Mouse (Mus musculus): Measurements from ENCODE around the gene St8sia6. TPM values are rescaled to one million over a fixed set of nuclear protein-coding genes. Genes with fewer than 3 reads are reported as not detected.

The St8sia6 gene
- polyA plus RNA-seq (2017; shearing (Covaris generic)): 10 to 100 TPM; 50.0 to 81.6 TPM

DNA sequence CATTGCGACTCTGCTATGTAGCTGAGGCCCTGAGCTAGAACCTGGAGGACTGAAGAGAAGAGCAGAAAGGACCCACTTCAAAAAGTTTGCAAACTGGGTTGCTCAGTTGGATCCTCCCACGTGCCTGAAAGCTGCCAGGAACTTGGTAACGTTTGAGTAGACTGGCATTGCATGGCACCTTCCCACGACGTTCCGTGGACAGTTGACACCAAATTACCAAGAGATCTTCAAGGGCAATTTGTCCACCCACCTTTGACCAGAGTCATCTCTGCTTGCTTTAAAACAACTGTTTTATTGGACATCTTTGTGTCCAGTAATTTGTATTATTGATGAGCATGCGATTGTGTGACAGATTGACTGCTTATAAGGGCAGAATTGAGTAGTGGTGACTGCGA lies at the start of gene St8sia6:
TSS of gene St8sia6 (minus strand) at position 96 of the 395 bp plus-strand sequence.

Other genes with a start within 250 kb of the St8sia6 start
- gene Trdmt1, start 249.4 kb downstream of the St8sia6 start, polyA plus RNA-seq (2017; shearing (Covaris generic)): 10 to 100 TPM; 11.8 to 15.6 TPM
- 100 to 1,000 TPM; 433 to 496 TPM for gene Vim, start 220.1 kb downstream of the St8sia6 start, polyA plus RNA-seq (2017; shearing (Covaris generic))

Measured in inflammation-experienced regulatory T-cells (primary cell).